ENCODE assay signal across 24 mouse cellular contexts in the genomic region with DNA sequence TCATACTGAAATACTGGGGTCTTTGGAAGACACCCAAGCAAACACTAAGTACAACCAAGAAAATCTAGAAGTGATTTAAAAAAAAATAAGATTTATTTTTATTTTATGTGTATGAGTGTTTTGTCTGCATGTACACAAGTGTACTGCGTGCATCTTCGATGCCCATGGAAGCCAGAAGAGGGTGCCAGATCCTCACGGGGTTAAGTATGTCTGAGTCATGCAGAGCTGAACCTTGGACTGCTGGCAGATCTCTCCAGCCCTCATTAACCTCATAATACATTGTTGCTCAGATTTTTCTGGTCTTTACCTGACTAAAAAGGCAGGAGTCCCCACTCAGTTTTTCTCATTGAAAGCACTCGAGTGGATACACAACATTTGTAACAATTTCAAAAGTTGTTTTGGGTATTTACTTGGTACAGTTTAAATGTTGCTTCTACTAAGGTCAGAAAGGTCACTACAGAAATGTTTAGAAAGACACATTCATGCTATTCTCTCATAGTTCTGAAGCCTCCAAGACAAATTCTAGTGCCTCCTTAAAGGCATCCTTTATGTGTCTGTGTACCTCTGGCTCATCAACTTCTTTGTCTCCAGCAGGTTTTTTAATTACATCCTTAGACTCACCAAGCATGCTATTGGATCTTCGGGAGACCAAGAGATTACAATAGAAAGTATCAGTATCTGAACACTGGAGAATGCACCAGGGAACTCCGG. TPM values are rescaled to one million over a fixed set of nuclear protein-coding genes. Genes with fewer than 3 reads are reported as not detected.
DNase-seq lines count a peak whose midpoint lies in the region; ATAC-seq and TF ChIP-seq lines count a peak whose summit lies in the region.
"Had no signal": no experiment of that assay in that cellular context is flagged by ENCODE, and none has a peak within 500 bp of the region (broad histone marks: within the 10 kb centered on the region; RNA-seq: fewer than 3 reads in every experiment).

No protein-coding gene starts in this region.

- TF ChIP-seq CTCF in kidney, postnatal 0 days (IDR thresholded peaks at IDR 0.05; ENCODE audit: low read depth): peak; percentile 19; the same call in 1 of the 2 replicates

- no peaks in the 10 kb centered on the region for H3K36me3 ChIP-seq in kidney, postnatal 0 days (ENCODE audit: insufficient read depth, low read length)
- H3K36me3 ChIP-seq in heart, embryonic 11.5 days (ENCODE audit: control insufficient read depth, insufficient read depth, low read length): no peaks in the 10 kb centered on the region
- H3K36me3 ChIP-seq: embryonic facial prominence, embryonic 12.5 days; forebrain, embryonic 15.5 days; G1E; limb, embryonic 10.5 days; midbrain, embryonic 15.5 days; stomach, embryonic 15.5 days had no signal

- ATAC-seq in kidney, postnatal 0 days (replicated peaks; ENCODE audit: low FRiP score, low read depth): no peak
- no peak for ATAC-seq in heart, embryonic 11.5 days (replicated peaks; ENCODE audit: insufficient number of reproducible peaks, low FRiP score, low TSS enrichment)
- ATAC-seq: forebrain, embryonic 15.5 days; hindbrain, embryonic 16.5 days; lung, postnatal 0 days; midbrain, embryonic 15.5 days had no signal

- peak; percentile 6 for DNase-seq in kidney, adult 18-20 months
- DNase-seq in kidney, postnatal 4 days: no peak
- DNase-seq in 3T3-L1 (ENCODE audit: low read depth, low spot score): peak; percentile 48
- peak; percentile 59 for DNase-seq in NIH3T3 (ENCODE audit: low read depth)
- no peak for DNase-seq in kidney, postnatal 0 days (ENCODE audit: low spot score)
- no peak for DNase-seq in c-Kit-positive CD71-positive TER-119-positive erythroid progenitor cells, embryonic 14.5 days (ENCODE audit: low spot score)
- DNase-seq in cerebellum, postnatal 14 days: no peak
- DNase-seq: cerebellum, adult 2 months; heart, postnatal 4 days; spleen, adult 18-20 months; thymus, postnatal 14 days had no signal

- no peak overlapping the region for H3K4me2 ChIP-seq in kidney, postnatal 0 days (ENCODE audit: low read length)
- H3K4me2 ChIP-seq in heart, embryonic 11.5 days: no peak overlapping the region
- H3K4me2 ChIP-seq: embryonic facial prominence, embryonic 12.5 days; forebrain, embryonic 15.5 days; midbrain, embryonic 15.5 days; stomach, embryonic 15.5 days had no signal

- H3K27ac ChIP-seq in kidney, postnatal 0 days: no peak overlapping the region
- H3K27ac ChIP-seq in heart, embryonic 11.5 days (ENCODE audit: low read depth, low read length): no peak overlapping the region
- H3K27ac ChIP-seq: embryonic facial prominence, embryonic 12.5 days; forebrain, embryonic 15.5 days; left cerebral cortex, adult 2 months; limb, embryonic 10.5 days; liver, embryonic 14.5 days; midbrain, embryonic 15.5 days; stomach, embryonic 15.5 days had no signal

- no peaks in the 10 kb centered on the region for H3K9me3 ChIP-seq in kidney, postnatal 0 days (replicated peaks; ENCODE audit: low read length)
- no peaks in the 10 kb centered on the region for H3K9me3 ChIP-seq in heart, embryonic 11.5 days (replicated peaks; ENCODE audit: control insufficient read depth, low read length)
- H3K9me3 ChIP-seq: embryonic facial prominence, embryonic 12.5 days; forebrain, embryonic 15.5 days; G1E; limb, embryonic 10.5 days; midbrain, embryonic 15.5 days; stomach, embryonic 15.5 days had no signal

- no peaks in the 10 kb centered on the region for H3K27me3 ChIP-seq in kidney, postnatal 0 days (ENCODE audit: insufficient read depth, low read length)
- no peaks in the 10 kb centered on the region for H3K27me3 ChIP-seq in heart, embryonic 11.5 days (ENCODE audit: control insufficient read depth, insufficient read depth, low read length)
- H3K27me3 ChIP-seq: embryonic facial prominence, embryonic 12.5 days; forebrain, embryonic 15.5 days; midbrain, embryonic 15.5 days; stomach, embryonic 15.5 days had no signal

- 84% methylated on average over 6 of the region's 6 CpGs for WGBS in kidney, postnatal 0 days
- 83% methylated on average over 6 of the region's 6 CpGs for WGBS in heart, embryonic 11.5 days (ENCODE audit: insufficient replicate concordance)

- no peak overlapping the region for H3K9ac ChIP-seq in kidney, postnatal 0 days (ENCODE audit: low read depth, low read length)
- H3K9ac ChIP-seq in heart, embryonic 11.5 days (ENCODE audit: low read depth, low read length): no peak overlapping the region
- H3K9ac ChIP-seq: embryonic facial prominence, embryonic 12.5 days; forebrain, embryonic 15.5 days; liver, embryonic 14.5 days; midbrain, embryonic 15.5 days; stomach, embryonic 15.5 days had no signal

- no peaks in the 10 kb centered on the region for H3K4me1 ChIP-seq in kidney, postnatal 0 days (replicated peaks; ENCODE audit: insufficient read depth, low read length)
- no peaks in the 10 kb centered on the region for H3K4me1 ChIP-seq in heart, embryonic 11.5 days (ENCODE audit: control insufficient read depth, insufficient read depth, low read length)
- H3K4me1 ChIP-seq: embryonic facial prominence, embryonic 12.5 days; forebrain, embryonic 15.5 days; limb, embryonic 10.5 days; midbrain, embryonic 15.5 days; stomach, embryonic 15.5 days had no signal

- H3K4me3 ChIP-seq in kidney, postnatal 0 days (replicated peaks; ENCODE audit: low read depth, low read length): no peak overlapping the region
- no peak overlapping the region for H3K4me3 ChIP-seq in heart, embryonic 11.5 days (ENCODE audit: low read depth, low read length)
- H3K4me3 ChIP-seq: embryonic facial prominence, embryonic 12.5 days; forebrain, embryonic 15.5 days; left cerebral cortex, adult 2 months; limb, embryonic 10.5 days; midbrain, embryonic 15.5 days; stomach, embryonic 15.5 days had no signal

RNA-seq across cellular contexts. Expression of a gene that starts 27.0 kb away (rescaled TPM):
- polyA plus RNA-seq in kidney, postnatal 0 days (2015; fragmentation: Nextera tagmentation; extraction: Ambion mirVana): 0.05 and 0.14 TPM in 2 replicates
- polyA plus RNA-seq in heart, embryonic 11.5 days (2014; fragmentation: Nextera tagmentation; extraction: Ambion mirVana): not detected in 2 replicates
- polyA plus RNA-seq: forebrain, embryonic 15.5 days; G1E; heart, embryonic 14.5 days; hindbrain, embryonic 16.5 days had no signal

RNA-seq across cellular contexts. Expression of a gene that starts 38.1 kb away (rescaled TPM):
- polyA plus RNA-seq in kidney, postnatal 0 days (2015; fragmentation: Nextera tagmentation; extraction: Ambion mirVana): not detected in 2 replicates
- polyA plus RNA-seq in heart, embryonic 11.5 days (2014; fragmentation: Nextera tagmentation; extraction: Ambion mirVana): not detected in 2 replicates
- polyA plus RNA-seq: cerebellum, adult 2 months; forebrain, embryonic 15.5 days; G1E; gonadal fat pad, adult 2 months; heart, embryonic 14.5 days; hindbrain, embryonic 16.5 days; limb, embryonic 10.5 days; liver, embryonic 14.5 days; lung, postnatal 0 days; midbrain, embryonic 15.5 days had no signal

RNA-seq across cellular contexts. Expression of a gene that starts 53.2 kb away (rescaled TPM):
- polyA plus RNA-seq in kidney, postnatal 0 days (2015; fragmentation: Nextera tagmentation; extraction: Ambion mirVana): 4.9 and 6.7 TPM in 2 replicates
- polyA plus RNA-seq in heart, embryonic 11.5 days (2014; fragmentation: Nextera tagmentation; extraction: Ambion mirVana): 5.0 and 5.2 TPM in 2 replicates
- polyA plus RNA-seq: G1E had no signal

Comparison
In these comparisons a context has a peak if more than half of its experiments do, and no peak if none do; other contexts are left out.
1. DNase-seq: peak in kidney, adult 18-20 months (single experiment), 3T3-L1 (single experiment) and NIH3T3 (single experiment); none in kidney, postnatal 4 days (0 of 2), kidney, postnatal 0 days (single experiment), c-Kit-positive CD71-positive TER-119-positive erythroid progenitor cells, embryonic 14.5 days (single experiment) and cerebellum, postnatal 14 days (0 of 2).